Mouse (Mus musculus): ENCODE data around the gene Pom121.
"Not testable (repeated sequence)": the region's sequence is repeated elsewhere in the genome, so short reads cannot be mapped to it uniquely, and the experiment has no call there.

Pom121 gene

DNA sequence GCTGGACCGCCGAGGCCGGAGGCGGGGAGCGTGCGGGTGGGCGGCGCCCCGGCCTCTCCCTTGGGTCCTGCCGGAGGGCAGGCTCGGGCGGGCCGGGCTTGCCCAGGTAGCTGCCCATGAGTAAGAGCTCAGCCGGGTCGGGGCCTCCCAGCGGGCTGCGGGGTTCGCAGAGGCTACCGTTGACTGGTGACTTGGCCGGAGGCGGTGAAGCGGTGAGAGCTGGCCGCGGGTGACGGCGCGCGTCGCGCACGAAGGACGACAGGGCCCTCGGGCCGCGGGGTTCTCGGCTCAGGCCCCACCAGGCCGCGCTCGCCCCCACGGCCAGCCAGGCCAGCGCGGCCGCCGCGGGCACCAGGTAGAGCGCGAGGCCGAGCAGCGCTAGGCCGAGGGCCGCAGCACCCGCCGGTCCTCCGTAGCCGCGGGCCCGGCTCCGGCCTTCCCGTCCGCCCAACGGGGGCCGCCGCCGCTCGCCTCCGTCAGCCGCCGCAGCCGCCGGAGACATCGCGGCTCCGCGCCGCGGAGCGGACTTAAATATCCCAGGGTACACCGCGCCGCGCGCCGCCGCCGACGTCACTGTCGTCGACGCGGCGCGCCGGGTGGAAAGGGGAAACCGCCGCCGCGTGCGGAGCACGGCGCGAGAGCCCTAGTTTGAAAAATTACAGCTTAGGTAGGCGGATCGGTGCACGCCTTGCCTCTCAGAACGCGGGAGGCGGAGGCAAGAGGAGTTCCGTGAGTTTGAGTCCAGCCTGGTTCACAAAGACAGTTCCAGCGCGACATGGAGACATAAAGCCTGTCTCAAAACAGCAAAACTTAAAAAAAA is at the start of gene Pom121:
Gene Pom121, minus strand, starts transcription at position 543 of the 820 bp plus-strand sequence.
- DNase-seq (ENCODE audit: inconsistent ontology term): peak; percentile 90

DNA sequence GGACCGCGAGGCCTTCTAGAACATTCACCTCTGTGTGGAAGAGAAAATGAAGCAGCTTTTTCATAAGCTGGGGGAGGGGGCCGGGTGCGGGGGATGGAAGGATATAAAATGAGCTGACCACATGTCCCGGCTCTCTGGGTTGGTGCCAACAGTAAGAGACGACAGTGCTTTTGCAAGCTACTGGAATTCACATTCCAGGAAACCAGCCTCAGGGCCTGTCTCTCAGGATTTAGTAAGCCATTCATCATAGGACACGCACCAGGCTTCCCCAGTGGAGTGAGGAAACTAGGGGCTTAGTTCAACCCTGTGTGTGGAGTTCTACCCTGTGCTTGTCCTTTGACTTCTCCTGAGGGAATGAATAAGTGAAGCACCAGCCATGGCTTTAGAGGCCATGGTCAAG is 48.1 kb upstream of the Pom121 start:
- DNase-seq (ENCODE audit: inconsistent ontology term): peak; percentile 79

DNA sequence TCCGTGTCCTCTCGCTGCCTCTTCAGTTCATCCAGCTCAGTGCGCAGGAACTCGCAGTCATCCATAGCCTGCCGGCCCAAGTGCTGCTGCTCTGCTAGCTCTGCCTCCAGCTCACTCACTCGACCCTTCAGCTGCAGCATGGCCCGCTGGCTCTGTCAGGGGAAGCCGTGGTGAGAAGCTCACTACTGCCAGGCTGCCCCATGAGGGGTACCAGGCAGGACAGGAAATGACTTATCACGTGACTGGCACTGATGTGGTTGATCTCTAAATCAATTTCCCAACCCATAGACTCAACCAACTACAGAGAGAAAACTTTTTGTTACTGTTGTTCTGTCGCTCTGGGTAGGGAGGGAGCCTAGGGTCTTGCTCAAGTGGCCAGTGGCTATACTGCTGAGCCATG is 40.7 kb upstream of the Pom121 start:
- no peak for DNase-seq (ENCODE audit: inconsistent ontology term)

DNA sequence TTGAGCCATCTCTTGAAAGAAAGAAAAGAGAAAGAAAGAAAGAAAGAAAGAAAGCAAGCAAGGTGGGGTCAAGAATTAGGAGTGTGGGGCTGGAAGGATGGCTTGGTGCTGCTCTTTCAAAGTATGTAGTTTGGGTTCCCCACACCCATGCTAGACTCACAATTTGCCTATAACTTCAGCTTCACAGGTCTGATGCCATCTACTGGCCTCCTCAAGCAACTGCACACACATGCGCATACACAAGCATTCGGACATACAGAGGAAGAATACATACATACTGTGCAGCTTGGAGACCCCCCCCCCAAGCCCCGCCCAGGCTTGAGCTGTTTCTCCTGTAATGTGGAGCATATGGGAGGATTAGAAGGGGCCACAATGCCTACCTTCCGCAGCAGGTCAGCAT is 39.5 kb upstream of the Pom121 start:
- DNase-seq (ENCODE audit: inconsistent ontology term): no peak

DNA sequence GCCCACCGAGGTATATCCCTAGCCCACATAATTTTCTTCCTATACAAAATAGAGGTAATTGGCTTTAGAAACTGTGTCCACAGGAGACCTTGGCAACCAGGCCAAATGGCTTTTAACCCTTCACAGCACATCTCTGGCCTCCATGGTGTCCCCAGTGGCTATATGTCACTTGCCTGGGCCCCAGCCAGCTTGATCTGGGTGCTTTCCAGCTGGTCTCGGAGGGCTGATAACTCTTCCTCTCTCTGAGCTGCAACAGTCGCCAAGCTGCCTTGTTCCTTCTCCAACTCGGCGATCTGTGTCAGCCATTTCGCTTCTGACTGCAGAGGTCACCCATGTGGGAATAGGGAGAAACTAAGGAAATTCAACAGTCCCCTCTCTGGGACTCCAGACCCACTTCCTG is 36.8 kb upstream of the Pom121 start:
- DNase-seq (ENCODE audit: inconsistent ontology term): no peak

DNA sequence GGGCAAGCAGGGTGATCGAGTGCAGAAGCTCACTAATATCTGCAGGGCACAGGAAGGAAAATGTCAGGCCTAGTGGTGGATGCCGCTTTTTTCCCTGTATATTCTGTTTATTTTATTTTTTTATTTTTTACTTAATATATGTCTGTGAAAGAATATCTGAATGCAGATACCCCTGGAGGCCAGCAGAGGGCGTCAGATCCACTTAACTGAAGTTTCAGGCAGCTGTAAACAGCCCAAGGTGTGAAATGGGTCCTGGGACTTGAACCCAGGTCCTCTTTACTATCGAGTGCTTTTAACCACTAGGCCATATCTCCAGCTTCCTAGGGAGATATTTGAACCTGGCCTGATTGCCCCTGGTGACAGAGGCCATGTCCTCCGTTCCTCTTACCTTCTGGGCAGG is 34.4 kb upstream of the Pom121 start:
- no peak for DNase-seq (ENCODE audit: inconsistent ontology term)

DNA sequence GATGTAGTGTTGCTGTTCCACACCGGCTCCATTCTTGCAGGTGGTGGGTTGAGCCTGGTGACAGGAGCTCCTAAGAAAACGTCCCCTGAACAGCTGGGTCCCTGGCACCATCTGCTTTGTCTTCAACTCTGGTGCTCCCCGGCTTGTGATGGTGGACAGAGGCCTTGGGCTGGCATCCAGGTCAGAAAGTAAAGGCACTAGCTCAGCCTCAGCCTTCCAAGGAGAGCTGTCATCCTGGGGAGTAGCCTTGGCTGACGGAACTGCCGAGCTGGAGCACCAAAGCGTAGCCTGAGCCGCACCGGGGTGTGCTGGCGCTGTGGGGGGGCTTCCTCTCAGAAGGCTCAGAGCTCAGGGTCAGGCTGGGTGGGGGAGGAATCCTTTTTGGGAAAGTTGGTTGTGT is 15.9 kb upstream of the Pom121 start:
- DNase-seq (ENCODE audit: inconsistent ontology term): no peak

DNA sequence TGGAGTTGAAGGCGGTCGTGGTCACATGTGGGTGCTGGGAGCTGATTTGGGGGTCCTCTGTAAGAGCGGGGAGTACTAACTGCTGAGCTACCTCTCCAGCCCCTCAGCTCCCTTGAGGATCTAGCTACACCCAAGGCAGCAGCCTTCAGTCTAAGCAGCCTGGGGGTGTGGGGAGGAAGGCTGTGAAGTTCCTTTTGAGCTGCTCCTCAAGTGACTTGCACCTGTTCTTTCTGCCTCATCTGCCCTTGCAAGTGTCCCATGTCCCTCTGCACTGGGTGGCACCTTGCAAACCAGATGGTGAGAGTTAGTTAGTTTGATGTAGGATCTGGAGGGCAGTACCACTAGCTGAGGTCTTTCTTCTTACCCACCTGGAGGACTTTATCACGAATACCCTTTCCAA is 13.8 kb upstream of the Pom121 start:
- no peak for DNase-seq (ENCODE audit: inconsistent ontology term)

DNA sequence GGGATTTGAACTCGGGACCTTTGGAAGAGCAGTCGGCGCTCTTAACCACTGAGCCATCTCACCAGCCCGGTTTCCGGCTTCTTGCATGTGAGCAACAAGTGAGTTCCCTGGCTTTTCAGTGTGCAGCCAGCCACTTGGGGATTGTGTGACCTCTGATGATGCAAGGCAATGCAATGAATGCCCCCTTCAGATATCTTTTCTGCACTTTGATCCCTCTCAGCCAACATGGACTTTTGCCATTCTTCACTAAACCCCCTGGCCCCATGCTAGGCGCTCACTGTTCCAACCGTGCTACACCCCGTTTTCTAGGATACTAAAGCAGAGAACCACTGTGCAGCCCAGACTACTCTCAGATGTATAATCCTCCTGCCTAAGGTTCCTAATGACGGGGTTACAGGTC is 11.1 kb upstream of the Pom121 start:
- no peak for DNase-seq (ENCODE audit: inconsistent ontology term)

DNA sequence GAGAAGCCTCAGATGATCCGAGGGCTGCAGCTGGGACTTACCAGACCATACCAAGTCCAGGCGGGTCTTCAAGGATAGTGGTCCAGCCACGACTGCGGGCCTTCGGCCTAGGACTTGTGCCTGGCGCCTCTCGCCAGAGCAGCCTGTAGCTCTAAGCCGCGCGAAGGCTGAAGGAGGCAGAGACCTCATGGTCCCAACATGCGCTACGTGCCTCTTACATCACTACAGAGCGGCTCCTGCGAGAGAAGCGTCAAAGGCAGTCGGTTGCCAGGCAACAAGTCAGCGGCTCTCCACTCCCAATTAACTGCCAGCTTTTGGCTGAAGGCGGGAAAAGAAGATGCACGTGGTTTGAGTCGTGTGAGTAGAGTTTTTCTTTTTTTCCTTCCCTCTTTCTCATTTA is 10.3 kb upstream of the Pom121 start:
- DNase-seq (ENCODE audit: inconsistent ontology term): no peak

DNA sequence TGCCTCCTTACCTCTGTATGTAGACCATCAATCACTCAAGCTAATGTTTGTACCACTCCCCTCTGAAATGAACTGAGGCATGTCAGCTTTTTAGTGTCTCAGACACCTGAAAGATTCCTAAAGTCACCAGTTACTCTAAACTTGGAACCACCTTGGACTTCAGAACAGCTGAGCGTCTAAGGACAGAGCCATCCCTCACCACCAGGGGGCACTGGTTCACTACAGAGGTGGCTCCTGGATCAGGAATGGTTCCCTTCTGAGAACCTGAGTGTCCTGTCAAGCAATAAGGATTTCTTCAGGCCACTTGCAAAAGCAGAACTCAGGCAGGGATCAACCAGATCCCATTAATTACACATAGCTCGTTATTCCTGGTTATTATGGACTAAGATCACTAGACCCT is 5.9 kb upstream of the Pom121 start:
- peak; percentile 75 for DNase-seq (ENCODE audit: inconsistent ontology term)

DNA sequence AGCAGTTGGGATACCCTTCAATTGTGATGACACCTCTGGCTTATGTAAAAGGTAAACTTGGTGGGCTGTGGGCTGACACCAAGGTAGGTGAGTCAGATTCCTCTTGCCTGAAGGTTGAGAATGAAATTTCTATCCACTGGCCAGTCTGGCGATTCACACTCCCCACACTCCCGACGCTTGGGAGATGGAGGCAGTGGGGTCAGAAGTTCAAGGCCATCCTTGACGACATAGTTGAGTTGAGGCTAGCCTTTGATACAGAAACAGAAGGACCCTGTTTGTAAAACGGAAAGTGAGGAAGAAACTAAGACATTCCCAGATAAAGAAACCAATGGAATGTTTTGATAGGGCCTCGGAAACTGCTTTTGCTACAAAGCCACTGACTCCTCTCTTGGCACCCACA is 5.0 kb upstream of the Pom121 start:
- no peak for DNase-seq (ENCODE audit: inconsistent ontology term)

DNA sequence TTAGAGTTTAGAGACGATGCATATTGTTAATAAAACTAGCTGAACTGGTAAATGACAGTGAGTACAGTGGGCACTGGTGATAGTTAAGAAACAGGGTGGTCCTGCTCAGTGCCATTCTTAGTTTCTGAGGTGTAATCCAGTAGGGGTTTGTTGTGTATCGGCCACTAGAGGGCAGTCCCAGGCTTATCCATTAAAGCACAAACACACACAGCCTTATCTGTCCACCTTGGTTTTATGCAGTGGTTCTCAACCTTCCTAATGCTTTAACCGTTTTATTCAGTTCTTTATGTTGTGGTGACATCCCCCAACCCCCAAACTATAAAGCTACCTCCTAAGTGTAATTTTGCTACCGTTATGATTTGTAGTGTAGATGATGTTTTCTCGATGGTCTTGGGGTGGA is 1.5 kb upstream of the Pom121 start:
- DNase-seq (ENCODE audit: inconsistent ontology term): peak; percentile 20

DNA sequence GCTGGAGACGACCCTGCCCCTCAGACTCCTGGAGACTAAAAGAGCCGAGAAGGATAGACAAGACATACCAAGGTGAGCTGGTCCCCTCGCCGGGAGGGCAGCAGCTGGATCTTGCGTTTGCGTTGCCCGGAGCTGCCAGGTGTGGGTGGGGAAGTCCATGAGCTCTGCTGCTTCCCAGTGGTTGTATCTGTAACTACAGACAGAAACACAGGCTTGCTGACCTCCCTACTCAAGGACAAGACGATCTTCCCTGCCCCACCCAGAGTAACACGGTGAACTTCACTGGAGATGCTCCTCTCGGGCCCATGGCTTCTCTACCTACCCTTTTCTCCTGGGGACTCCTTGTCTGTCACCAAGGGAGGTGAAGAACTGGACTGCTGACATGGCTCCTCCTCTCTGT is 10.6 kb downstream of the Pom121 start:
- DNase-seq (ENCODE audit: inconsistent ontology term): no peak

DNA sequence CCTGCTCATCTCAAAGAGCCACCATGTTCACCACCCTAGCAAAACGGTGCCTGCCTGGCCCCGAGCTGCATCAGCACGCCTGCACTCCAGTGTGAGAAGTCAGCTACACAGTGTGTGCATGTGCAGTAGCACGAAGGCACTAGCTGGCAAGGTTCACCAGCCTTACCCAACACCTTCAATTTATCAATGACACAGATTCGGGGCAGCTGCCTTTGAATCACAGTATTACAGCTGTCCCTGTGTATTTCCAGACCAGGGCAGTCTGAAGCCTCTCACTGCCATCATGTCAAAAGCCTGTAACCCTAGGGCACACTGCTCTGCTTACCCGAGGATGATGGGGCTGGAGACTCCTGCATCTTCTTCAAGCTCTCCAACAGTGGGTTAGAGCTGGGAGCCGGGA is 11.6 kb downstream of the Pom121 start:
- DNase-seq (ENCODE audit: inconsistent ontology term): no peak

DNA sequence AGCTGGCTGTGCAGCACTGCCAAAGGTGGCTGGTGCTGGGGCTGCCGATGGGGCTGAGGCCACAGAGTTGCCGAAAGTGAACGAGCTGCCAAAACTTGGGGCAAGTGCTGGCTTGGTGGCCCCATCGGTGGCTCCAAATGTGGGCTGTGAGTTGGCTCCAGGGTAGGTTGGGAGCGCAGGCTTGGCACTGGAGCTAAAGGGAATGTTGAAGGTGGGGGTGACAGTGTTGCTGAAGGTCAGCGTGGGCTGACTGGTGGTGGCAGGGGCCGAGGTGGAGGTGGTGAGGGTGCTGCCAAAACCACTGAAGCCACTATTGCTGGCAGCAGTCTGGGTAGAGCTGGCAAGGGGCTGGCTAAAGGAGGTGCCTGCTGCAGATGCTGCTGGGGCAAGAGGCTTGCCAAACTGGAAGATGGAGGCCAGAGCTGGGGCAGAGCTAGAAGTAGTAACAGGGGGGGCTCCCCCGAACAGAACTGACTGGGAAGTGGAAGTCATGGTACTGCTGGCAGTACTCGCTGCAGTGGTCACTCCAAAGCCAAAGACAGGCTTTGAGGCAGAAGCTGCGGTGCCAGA is 12.9 kb downstream of the Pom121 start:
- DNase-seq (ENCODE audit: inconsistent ontology term): no peak

DNA sequence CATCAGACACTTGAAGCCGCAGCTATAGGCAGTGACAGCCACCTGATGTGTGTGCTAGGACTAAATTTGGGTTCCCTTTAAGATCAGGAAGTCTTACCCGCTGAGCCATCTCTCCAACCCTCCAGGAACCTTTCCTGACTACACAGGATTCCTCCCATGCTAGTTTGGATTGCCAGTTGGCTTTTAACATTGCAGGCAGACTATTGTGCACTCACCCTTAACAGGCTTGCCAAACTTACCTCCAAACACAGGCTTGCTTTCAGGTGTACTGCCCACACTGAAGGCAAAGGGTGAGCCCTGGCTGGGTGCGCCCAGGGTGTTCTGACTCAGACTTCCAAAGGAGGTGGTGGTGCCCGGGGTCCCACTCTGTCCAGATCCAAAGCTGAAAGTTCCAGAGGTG is 13.7 kb downstream of the Pom121 start:
- no peak for DNase-seq (ENCODE audit: inconsistent ontology term)

DNA sequence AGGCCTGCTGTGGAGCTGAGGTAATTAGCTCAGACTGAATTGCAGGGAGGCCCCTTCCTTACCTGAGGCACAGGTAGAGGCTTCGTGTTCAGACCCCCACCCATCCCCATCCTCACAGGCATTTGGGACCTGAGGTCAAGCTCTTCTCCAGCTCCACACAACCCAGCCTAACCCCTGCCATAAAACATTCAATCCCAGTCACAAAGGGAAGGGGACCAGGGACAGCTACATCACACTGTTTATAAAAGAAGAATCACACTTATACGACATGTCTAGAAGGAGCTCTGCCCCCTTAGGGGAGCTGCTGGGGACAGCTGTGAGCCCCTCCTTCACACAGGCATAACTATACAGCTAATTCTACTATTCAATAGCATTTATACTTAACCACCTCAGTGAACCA is 18.0 kb downstream of the Pom121 start:
- no peak for DNase-seq (ENCODE audit: inconsistent ontology term)

DNA sequence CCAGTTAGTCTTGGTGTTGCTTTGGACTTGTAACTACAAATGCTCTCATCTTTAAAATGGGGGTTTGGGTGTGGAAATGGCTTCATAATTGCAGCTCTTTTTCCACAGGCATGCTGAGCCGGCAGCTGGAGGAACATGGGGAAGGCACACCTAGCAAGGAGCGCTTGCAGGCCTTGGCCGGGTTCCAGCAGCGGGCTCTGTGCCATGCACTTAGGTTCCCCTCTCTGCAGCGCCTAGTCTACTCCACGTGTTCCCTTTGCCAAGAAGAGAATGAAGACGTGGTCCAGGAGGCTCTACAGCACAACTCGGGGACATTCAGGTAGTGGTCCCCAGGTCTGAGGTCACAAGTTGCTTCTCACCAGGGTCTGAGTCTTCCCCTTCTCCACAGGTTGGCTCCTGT is 19.2 kb downstream of the Pom121 start:
- DNase-seq (ENCODE audit: inconsistent ontology term): no peak

DNA sequence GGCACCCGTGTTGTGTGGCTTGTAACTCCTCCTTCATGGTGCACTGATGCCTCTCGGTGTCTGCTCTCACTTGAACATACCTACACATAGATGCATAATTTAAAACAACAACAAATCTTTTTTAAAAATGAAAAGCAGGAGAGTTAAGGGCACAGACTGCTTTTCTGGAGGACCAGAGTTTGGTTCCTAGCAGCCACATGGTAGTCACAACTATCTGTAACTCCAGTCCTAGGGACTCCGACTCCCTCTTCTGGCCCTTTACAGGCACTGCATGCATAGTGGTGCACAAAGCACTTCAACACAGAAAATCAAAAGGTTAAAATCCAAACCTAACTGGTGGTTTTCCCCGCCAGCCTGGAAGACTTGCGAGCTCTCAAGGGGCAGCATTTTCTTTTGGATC is 20.7 kb downstream of the Pom121 start:
- DNase-seq (ENCODE audit: inconsistent ontology term): no peak

DNA sequence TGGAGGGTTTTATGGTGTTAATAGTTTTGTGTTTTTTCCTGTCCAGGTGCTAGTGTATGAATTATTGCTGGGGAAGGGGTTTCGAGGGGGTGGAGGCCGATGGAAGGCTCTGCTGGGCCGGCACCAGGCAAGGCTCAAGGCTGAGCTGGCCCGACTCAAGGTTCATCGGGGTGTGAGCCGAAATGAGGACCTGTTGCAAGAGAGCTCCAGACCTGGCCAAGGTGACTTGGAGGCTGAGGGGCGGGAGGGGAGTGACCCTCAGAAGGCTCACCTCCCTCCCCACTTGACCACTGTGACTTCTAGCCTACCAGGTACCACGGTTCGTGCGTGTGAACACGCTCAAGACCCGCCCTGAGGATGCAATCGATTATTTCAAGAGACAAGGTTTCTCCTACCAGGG is 23.2 kb downstream of the Pom121 start:
- no peak for DNase-seq (ENCODE audit: inconsistent ontology term)

DNA sequence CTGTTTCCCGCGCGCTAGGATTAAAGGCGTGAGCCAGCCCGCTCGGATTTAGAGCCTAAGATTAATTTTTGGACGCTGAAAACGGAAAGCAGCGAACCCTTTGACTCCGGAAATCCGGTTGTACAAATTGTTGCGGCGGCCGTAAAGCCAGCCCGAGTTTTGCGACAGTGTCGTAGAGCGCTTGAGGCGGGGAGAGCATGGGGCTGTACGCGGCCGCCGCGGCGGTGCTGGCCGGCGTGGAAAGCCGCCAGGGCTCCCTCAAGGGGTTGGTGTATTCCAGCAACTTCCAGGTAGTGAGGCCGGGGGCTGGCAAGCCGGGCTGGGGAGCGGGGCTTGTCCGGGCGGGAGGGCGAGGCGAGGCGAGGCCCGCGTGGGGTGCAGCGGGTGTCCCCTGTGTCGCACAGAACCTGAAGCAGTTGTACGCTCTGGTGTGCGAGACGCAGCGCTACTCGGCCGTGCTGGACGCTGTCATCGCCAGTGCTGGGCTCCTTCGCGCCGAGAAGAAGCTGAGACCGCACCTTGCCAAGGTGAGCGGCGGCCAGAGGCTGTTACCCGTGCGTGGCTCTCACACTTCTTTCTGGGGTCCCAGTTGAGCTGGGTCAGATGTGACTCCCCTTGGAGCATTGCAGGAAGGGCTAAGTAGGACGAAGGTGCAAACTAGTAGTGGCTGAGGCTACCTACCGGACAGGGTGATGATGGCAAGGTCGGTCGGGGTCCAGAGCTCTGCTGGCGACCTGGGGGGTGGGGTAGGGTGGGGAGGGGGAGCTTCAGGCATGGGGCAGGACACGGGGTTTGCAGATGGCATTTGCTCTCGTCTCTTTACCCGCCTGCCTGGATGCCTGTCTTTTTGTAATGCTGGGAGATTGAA is 24.3 kb downstream of the Pom121 start, which contains the start of gene Nsun5:
Gene Nsun5, plus strand, starts transcription at position 167 of the 868 bp plus-strand sequence.
- DNase-seq (ENCODE audit: inconsistent ontology term): peak; percentile 90

DNA sequence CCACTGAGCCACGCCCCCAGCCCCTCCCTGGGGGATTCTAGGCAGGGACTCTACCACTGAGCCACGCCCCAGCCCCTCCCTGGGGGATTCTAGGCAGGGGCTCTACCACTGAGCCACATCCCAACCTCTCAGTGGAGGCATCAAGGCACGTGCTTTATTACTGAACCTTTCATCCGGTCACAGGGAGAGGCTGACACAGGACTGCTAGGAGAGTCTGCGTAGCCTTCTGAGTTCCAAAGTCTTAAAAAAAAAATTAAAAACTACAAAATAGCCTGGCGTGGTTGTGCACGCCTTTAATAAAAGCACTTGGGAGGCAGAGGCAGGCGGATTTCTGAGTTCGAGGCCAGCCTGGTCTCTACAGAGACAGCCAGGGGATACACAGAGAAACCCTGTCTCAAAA is 25.1 kb downstream of the Pom121 start:
- DNase-seq (ENCODE audit: inconsistent ontology term): not testable (repeated sequence)
